Mouse (Mus musculus) 416B (cell line): ENCODE results near the gene Hist1h3f.

Source experiments
- DNase-seq: peaks from one replicate; pipeline ENCODE4 v3.0.0; 2011; ENCODE audit warnings: low read depth

The Hist1h3f gene

DNA sequence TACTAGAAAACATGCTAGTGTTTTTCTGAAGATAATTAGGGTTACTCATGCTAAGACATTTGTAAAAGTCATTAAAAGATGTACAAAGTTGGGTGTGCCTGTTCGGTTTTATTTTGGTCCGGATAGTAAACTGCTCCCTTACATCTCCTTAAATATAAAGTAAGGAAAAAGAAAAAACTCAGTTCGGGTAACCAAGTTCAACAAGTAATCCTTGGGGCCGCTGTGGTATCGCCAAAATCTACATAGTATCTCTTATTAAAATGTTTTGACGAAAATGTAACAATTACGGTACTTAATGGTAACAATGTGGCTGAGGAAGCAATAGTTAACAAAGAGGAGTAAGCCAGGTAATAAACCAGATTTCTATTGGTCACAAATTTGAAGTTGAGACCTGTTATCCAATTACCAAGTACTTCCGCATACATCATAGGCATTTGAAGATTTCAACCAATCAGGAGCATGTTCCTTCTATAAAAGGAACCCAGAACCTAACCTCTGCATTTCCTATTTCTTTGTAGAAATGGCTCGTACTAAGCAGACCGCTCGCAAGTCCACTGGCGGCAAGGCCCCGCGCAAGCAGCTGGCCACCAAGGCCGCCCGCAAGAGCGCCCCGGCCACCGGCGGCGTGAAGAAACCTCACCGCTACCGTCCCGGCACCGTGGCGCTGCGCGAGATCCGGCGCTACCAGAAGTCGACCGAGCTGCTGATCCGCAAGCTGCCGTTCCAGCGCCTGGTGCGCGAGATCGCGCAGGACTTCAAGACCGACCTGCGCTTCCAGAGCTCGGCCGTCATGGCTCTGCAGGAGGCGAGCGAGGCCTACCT is at the start of gene Hist1h3f:
Gene Hist1h3f, plus strand, starts transcription at position 88 of the 822 bp plus-strand sequence.
- peak; percentile 100 for DNase-seq

DNA sequence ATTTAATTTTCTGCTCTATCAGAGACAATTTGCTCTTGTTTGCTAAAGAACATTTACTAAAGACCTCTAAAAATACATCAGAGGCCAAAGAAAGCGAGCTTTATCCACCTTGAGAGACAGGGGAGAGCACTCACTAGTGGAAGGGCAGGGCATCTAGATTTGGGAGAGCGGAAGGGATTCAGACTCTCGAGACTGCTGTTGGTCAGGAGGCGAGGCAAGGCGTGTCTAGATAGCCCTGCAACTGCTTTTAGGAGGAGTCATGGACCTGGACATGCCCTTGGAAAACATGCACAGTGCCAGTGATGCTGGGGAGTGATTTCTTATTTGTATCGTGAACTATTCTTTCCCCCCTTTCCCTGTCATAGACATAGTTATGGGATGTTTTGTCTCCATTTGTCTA is 48.3 kb upstream of the Hist1h3f start:
- no peak for DNase-seq

DNA sequence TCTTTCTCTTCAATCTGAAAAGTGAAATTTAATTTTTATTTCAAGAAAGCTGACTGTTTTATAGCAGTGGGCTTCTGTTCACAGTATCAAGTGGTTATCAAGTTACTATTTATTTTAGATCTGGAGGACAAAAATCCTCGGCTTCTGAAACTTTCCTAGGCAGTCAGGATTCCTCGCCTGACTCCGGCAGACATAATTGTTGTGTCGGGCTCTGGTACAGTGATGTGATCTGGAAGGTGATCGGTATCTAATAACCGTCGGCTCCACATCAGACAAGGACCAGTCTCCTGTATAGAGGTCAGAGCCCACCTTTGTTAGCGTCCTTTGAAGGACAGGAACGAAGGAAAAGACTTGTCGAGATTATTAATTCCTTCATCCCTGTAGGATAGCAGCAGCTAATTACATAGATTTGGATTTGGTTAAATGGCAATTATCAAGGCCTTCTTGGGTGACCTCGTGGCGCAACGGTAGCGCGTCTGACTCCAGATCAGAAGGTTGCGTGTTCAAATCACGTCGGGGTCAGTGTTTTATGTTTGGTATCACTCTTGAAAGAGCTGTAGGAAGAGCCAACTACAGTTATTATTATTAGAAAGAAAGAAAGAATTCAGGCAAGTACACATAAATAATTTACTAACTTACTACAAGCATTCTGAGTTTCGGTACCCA is 46.1 kb upstream of the Hist1h3f start:
- DNase-seq: peak; percentile 40

DNA sequence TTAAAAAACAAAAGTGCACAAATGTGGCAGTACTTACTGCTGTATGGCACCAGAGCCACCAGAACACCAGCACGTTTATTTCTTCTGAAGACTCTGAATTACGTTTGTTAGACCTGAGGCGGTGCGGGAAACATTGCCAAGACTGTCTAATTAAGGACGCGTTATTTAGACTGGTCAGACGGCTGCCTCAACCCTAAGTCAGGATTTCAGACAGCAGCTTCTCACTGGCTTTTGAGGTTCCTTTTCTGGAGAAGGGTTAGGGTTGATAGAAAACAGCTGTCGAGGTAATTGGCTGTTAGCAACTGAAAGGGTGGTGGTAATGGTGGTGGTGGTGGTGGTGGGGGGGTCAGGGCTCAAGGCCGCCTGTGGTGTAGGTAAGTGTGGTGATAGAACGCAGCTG is 45.2 kb upstream of the Hist1h3f start:
- no peak for DNase-seq

DNA sequence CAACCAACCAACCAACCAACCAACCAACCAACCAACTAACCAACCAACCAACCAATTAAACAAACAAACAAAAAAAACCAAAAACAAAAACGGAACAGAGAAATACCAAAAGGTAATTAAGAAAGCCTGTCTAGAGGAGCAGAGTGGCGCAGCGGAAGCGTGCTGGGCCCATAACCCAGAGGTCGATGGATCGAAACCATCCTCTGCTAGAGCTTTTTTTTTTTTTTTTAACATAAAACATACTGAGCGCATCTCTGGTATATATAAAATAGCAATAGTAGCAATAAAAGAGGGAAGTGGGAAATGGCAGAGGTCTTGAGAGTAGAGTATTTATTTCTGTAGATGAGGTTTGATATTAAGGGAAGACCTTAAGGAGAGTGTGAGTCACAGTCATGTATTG is 43.9 kb upstream of the Hist1h3f start:
- no peak for DNase-seq

DNA sequence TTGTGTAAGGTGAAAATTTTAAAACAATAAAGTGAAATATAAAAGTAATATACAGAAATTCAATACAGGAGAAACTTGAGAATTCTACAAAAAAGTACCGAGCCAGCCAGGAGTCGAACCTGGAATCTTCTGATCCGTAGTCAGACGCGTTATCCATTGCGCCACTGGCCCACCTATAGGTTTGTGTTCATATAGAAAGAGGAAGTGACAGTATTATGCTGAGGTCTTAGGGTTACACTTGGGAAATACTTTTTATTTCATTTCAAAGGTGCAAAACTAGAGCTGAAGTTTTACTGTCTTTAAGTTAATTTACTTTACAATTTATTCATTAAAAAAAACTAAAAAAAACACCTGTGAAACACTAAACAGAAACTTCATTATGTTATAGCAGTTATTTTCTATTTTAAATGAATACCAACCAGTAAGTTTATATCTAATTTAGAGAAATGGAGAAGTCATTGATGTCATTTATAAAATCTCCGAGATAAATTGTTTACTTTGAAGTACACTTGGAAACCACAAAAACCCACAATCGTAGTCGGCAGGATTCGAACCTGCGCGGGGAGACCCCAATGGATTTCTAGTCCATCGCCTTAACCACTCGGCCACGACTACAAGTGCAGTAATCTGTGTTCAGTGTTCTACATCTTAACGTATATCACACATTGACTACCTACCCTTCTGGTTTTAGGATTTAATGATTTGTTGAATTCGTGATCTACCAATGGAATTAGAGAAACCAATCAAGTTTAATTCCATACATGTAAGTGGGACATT is 43.2 kb upstream of the Hist1h3f start:
- peak; percentile 83 for DNase-seq

DNA sequence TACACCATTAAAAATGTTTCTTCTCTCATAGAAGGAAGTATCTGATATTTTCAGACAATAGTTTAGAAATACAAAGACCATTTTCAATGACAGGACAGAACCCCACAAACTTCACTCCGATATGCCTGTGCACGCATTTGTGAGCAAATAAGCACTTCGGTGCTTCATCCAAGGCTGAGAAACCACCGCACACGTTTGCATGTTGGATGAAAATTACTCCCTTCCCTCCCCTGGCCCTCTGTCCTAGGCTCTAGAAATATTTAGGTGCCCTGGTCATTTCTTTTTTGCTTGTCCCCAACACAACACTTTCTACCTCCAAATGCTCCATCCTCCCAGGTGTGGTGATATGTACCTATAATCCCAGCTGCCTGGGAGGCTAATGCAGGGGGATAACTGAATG is 42.3 kb upstream of the Hist1h3f start:
- no peak for DNase-seq

DNA sequence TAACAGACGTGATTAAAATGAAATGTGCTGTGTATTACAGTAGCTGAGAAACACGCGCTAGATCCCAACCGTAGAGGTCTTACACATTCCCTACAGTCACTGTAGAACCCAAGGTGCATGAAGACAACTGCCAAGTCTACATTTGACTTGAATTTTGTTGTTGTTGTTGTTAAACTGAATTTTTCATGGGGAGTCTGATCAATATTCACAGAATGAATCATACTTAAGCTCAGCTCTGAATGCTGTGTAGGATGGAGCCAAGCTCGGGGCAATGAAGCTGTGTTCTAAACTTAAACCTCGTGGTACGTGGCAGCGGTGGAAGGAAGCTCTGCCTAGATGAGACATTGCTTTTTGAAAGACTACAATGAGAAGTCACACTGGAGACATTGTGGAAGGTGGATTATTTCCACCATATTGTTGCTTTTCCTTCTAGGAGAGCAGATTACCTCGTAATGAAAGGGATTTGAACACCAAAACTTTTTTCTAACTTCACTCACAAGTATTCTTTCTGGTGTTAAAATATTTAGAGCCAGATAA is 41.8 kb upstream of the Hist1h3f start:
- peak; percentile 40 for DNase-seq

DNA sequence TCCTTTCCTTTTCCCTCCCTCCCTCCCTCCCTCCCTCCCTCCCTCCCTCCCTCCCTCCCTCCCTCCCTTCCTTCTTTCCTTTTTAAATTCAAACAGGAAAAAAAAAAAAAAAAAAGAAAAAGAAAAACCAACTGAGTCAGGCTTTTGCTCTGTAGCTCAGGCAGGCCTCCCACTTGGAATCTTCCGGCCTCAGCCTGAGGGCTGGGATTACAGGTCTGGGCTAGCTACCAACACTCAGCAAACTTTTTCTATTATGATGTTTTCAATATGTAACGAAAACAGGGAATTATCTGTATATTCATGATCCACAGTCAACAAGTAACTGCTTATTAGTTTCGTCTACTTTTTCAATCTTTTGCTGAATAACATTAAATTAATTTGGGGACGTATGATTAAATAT is 40.9 kb upstream of the Hist1h3f start:
- DNase-seq: no peak

DNA sequence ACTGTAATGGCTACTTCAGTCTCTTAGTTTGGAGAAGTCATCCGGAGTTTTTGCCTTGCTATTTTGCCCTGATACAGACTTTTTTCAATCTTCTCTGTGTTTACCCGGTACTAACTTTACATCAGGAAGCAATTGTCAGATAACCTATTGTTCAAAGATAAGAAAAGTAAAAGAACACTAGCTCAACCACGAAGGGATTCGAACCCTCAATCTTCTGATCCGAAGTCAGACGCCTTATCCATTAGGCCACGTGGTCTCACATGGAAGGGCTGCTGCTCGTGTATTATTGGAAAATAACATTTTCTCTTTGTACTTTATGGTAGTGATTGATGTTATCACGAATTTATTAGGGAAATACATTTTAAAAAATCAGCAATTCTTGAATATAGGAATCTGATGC is 40.1 kb upstream of the Hist1h3f start:
- DNase-seq: peak; percentile 75

DNA sequence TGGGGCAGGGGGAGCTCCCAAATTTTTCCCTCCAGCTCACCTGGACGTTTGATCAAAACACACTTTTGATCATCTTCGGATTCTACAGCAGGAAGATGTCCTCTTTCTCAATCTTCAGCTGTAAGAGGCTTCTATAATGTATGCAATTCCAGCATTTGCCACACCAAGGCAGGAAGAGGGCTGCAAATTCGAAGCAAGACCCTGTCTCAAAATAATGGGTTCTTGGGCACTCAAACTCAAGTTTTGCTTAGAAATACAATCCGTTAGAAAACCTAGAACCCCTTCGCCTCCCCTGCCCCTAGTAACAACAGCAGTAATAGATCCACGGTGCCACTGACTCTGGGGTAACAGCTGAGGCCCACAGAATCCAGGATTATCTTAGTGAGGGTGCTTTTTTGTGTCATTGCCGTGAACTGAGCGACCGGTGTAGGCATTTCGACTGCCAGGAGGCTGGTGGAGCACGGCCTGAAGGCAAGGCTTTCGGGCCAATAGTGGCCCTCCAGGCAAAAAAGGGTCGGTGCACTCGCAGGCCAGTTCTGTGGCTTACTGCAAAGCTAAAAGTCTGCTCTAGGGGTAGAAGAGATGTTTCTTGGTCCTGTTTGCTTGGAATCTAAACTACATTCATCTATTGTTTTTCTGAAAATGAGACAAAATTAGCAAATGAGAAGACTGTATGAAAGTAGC is 38.0 kb upstream of the Hist1h3f start:
- peak; percentile 63 for DNase-seq

DNA sequence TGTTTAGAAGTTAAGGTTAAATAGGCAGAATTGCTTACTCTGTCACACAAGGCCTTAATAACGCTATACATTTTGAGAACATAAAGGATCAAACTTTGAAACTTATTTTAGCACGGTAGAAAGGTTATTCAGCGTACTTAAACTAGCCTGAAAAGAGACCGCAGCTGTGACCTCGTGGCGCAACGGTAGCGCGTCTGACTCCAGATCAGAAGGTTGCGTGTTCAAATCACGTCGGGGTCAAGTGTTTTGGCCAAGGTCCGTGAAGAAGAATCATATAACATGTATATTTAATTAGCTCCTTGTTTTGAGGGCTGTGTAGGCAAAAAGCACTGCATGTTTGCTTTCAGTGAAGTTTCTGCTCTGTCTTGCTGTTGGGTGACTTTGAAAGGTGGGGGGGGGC is 37.5 kb upstream of the Hist1h3f start:
- DNase-seq: peak; percentile 76

DNA sequence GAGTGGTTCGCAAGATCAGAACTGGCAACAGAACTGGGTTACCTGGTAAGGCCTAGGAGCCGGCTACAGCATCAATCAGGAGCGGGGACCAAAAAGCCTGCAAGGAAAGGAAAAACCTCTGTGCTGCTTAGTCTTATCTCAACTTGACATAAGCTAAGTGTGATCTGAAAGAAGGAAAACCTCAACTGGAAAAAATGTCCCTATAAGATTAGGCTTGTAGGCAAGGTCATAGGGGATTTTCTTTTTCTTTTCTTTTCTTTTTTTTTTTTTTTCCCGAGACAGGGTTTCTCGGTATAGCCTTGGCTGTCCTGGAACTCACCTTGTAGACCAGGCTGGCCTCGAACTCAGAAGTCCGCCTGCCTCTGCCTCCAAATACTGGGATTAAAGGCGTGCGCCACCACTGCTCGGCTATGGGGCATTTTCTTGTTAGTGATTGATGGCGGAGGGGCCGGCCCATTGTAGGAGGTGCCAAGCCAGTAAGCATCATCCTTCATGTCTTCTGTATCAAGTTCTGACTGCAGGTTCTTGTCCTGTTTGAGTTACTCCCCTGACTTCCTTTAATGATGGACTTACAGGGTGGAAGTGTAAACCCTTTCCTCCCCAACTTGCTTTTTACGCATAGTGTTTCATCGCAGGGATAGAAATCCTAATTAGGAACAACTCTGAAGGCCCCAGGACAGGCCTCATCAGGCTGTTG is 36.9 kb upstream of the Hist1h3f start:
- DNase-seq: peak; percentile 43

DNA sequence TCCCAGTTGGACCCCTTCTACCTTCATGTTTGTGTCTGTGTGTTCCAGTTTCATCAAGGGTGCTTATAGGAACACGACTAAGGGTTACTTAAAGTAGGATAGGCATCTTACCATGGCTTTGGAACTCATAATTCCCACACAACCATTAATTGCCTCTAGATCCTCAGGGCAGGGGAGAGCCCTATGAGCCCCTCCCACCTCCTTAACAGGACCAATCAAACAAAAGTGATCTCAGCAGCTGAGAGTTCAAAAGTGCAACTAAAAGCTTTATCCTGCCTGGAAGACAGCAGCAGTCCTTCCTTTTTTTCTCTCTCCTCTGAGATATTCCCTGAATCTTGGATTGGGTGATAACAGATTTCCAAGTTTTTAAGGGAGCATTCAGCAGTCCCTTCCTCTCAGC is 33.7 kb upstream of the Hist1h3f start:
- DNase-seq: no peak

DNA sequence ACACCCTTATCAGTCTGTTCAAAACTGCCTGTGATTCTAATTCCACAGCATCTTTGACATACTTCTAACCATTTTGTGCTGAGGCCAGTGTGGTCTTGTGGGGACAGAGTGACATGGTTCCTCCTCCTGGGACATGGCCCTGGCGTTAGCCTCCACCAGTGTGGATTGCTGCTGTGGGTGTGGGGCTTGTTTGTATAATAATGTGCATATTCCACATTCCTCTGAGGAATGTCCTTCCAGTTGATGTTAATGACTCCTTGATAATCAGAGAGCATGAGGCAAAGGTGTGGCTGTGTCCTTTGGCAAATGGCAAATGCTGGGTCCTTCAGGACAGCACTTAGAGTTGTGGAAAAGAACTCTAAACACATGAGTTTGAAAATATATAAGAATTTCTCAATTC is 30.3 kb upstream of the Hist1h3f start:
- no peak for DNase-seq

DNA sequence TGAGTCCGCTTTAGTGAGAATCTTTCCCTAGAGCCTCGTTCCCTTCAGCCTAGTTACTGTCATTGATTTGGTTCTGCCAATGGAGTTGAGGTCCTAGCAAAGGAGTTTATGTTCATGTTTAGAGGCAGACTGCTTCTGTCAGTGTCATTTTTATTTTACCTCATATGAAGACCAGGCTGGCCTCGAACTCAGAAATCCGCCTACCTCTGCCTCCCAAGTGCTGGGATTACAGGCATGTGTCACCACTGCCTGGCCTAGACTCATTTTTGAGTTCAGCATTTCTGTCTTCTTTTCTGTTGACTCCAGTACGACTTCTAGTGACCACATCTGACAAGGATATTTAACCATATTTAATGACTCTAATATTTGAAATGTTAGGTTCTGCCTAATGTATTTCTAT is 28.6 kb upstream of the Hist1h3f start:
- peak; percentile 28 for DNase-seq

DNA sequence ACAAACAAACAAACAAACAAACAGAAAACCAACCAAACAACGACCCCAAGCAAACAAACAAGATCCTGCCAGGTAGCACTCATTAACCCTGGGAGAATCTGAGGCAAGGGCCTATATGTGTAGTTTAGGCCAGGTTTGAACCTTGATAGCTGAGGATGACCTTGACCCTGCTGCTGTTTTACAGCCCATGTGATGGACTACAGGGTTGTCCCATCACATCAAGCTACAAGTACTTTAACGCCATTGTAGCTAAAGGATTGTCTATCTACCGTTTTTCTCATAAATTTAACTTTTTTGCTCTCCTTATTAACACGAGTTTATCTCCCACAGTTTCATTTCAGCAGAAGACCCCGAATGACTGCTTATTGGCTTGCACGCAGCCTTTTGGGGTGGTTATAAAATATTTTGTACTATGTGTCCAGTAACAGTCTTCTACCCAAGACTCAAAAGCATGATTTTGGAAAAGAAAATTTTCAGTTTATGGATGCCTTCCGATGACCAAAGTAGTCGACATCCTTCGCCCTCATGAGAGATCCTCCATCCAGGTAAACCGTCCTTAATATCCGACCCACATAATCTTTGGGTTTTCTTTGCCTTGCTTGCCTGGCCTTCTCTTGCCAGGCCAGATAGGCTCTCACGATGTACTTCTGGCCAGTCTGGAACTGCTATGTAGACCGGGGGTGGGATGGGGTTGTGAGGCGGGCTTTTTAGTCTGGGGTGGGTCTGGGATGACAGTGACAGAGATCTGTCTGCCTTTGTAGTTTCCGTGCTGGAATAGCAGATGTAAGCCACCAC is 27.8 kb upstream of the Hist1h3f start:
- DNase-seq: peak; percentile 22

DNA sequence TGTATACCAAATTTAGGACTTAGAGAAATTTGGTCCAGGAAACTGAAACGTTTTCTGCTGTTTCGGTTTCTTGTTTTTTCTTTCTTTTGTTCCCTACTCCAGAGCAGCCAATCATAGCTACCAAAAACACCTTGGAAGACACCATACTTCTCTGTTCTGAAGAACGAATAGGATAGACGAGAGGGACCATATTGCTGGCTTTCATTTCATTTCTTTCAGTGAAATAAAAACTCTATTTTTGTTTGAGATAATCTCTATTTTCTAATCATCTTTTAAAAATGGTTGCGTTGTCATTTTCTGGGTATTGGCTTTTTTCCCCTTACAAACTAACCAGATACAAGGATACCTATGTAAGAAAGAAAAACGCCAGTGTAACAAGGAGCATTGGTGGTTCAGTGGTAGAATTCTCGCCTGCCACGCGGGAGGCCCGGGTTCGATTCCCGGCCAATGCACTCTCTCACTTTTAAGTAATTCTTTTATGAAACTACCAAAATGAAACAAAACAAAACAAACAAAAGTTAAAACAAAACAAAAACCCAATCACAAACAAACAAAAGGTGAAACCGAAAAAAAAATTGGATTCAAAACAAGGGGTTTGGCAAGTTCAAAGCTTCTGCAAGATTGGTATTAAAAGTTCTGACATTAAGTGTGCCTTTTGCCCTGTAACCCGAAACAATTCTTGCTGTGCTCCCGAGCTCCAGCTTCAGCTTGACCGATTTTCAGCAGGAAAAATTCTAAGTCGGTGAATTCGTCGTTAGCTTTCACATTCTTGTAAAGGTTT is 26.8 kb upstream of the Hist1h3f start:
- peak; percentile 77 for DNase-seq

DNA sequence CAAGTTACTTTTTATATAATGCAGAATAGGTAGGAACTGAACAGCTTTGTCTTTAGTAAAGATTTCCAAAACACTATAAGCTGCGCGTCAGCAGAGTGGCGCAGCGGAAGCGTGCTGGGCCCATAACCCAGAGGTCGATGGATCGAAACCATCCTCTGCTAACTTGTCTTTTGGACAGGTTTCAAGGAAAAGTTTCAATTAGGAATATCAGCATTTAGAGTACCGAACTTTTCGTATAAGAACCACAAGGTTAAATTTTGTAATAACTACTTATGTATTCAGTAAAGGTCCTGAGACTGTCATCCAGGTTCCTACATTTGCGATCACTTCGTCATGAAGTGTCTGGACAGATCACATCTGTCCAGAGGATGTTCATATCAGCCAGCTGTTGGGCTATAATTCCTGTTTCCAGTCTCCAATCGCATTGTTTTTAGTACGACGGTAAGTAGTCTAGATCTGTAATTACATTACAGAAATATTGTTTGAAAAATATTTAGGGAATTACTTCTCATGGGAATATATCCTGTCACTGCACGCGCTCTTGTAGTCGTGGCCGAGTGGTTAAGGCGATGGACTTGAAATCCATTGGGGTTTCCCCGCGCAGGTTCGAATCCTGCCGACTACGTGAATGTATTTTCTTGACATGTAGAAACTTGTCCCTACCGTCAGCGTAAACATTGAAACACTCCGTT is 26.1 kb upstream of the Hist1h3f start:
- DNase-seq: peak; percentile 96
